In the genomic region with DNA sequence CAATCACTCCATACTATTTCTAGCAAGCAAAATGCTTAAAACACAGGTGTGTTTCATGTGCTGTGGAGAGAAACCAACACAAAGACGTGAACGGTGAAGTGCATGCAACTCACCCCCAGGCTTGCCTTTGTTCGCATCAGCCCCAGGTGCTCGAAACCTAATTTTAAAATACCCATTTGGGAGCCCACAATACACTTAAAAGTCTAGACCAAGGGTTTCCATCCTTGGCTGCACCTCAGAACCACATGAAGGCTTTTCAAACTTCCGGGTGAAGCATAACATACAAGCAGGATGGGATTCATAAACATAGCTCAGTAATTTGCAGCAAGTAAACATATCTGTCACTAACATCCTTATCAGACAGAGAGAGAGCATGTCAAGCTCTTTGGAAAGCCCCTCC, we compare ENCODE assay signal across 27 mouse cellular contexts. TPM values are rescaled to one million over a fixed set of nuclear protein-coding genes. Genes with fewer than 3 reads are reported as not detected.
DNase-seq lines count a peak whose midpoint lies in the region; ATAC-seq and TF ChIP-seq lines count a peak whose summit lies in the region.
"Had no signal": no experiment of that assay in that cellular context is flagged by ENCODE, and none has a peak within 500 bp of the region (broad histone marks: within the 10 kb centered on the region; RNA-seq: fewer than 3 reads in every experiment).

No protein-coding gene starts in this region.

- in situ Hi-C loops in CH12.LX (cut with MboI; ENCODE audit: low pct_ligation_motif_present, low pct_unique_long_range_greater_than_20kb, low sequenced_read_pairs), result no loop called here

- TF ChIP-seq POLR2A in CH12.LX (IDR thresholded peaks at IDR 0.05; ENCODE audit: low read depth, low read length), result no peak

- TF ChIP-seq RAD21 in CH12.LX (IDR thresholded peaks at IDR 0.05; ENCODE audit: low read depth, low read length), result no peak

- no peaks in the 10 kb centered on the region for H3K9me3 ChIP-seq in liver, postnatal 0 days (ENCODE audit: low read length)
- no peaks in the 10 kb centered on the region for H3K9me3 ChIP-seq in liver, embryonic 12.5 days (replicated peaks)
- H3K9me3 ChIP-seq in CH12.LX (replicated peaks; ENCODE audit: low read length), result no peaks in the 10 kb centered on the region
- no peaks in the 10 kb centered on the region for H3K9me3 ChIP-seq in forebrain, embryonic 16.5 days (ENCODE audit: control insufficient read depth, low read length)
- H3K9me3 ChIP-seq: embryonic facial prominence, embryonic 15.5 days; limb, embryonic 15.5 days; midbrain, embryonic 15.5 days; neural tube, embryonic 15.5 days; stomach, embryonic 15.5 days had no signal

- TF ChIP-seq CTCF in liver, postnatal 0 days (IDR thresholded peaks at IDR 0.05; ENCODE audit: low read depth), result no peak
- TF ChIP-seq CTCF in CH12.LX (conservative IDR thresholded peaks at IDR 0.05 in 1 of 2, IDR thresholded peaks at IDR 0.05 in 1 of 2; ENCODE audit: low read depth in 2 of 2, low read length in 2 of 2), result no peak

- peaks cover 26% of the 10 kb centered on the region for H3K36me3 ChIP-seq in liver, postnatal 0 days (replicated peaks; ENCODE audit: insufficient read depth, low read length)
- H3K36me3 ChIP-seq in liver, embryonic 12.5 days, result peaks cover 37% of the 10 kb centered on the region
- H3K36me3 ChIP-seq in CH12.LX (replicated peaks in 1 of 2; ENCODE audit: control insufficient read depth in 1 of 2, insufficient read depth in 1 of 2, low read length in 1 of 2) (peaks cover 62 to 70% of the 10 kb centered on the region in 2 experiments), macrophage (ENCODE audit: inconsistent target) (peaks cover 41% of the 10 kb centered on the region)
- H3K36me3 ChIP-seq in forebrain, embryonic 16.5 days (ENCODE audit: control insufficient read depth, insufficient read depth), result no peaks in the 10 kb centered on the region
- H3K36me3 ChIP-seq: midbrain, embryonic 15.5 days had no signal

- WGBS in liver, postnatal 0 days (ENCODE audit: insufficient replicate concordance), result 79% methylated on average over 5 of the region's 5 CpGs
- WGBS in liver, embryonic 12.5 days (ENCODE audit: insufficient replicate concordance), result 76% methylated on average over 5 of the region's 5 CpGs
- 93% methylated on average over 5 of the region's 5 CpGs for WGBS in macrophage (ENCODE audit: missing documents)
- 93% methylated on average over 5 of the region's 5 CpGs for WGBS in forebrain, embryonic 16.5 days

- no peak for ATAC-seq in liver, postnatal 0 days
- no peak for ATAC-seq in liver, embryonic 12.5 days
- no peak for ATAC-seq in forebrain, embryonic 16.5 days
- ATAC-seq: hindbrain, embryonic 16.5 days; midbrain, embryonic 15.5 days had no signal

- H3K4me3 ChIP-seq in liver, postnatal 0 days (ENCODE audit: low read depth, low read length), result no peak overlapping the region
- no peak overlapping the region for H3K4me3 ChIP-seq in liver, embryonic 12.5 days
- H3K4me3 ChIP-seq in CH12.LX (replicated peaks in 1 of 3; ENCODE audit: low read depth in 2 of 3, low read length in 2 of 3, poor library complexity in 1 of 3) (no peak overlapping the region), macrophage (ENCODE audit: inconsistent target) (no peak overlapping the region)
- H3K4me3 ChIP-seq in forebrain, embryonic 16.5 days (replicated peaks; ENCODE audit: low read length), result no peak overlapping the region
- H3K4me3 ChIP-seq: embryonic facial prominence, embryonic 15.5 days; gastrocnemius, adult 2 months; layer of hippocampus, adult 2 months; limb, embryonic 15.5 days; midbrain, embryonic 15.5 days; myocyte; neural tube, embryonic 15.5 days; stomach, embryonic 15.5 days had no signal

- no peaks in the 10 kb centered on the region for H3K27me3 ChIP-seq in liver, postnatal 0 days (ENCODE audit: insufficient read depth, low read length)
- H3K27me3 ChIP-seq in liver, embryonic 12.5 days (replicated peaks), result no peaks in the 10 kb centered on the region
- H3K27me3 ChIP-seq in CH12.LX (replicated peaks), result no peaks in the 10 kb centered on the region
- H3K27me3 ChIP-seq in forebrain, embryonic 16.5 days (replicated peaks; ENCODE audit: control insufficient read depth, insufficient read depth, low read length), result no peaks in the 10 kb centered on the region
- H3K27me3 ChIP-seq: embryonic facial prominence, embryonic 15.5 days; limb, embryonic 15.5 days; midbrain, embryonic 15.5 days; neural tube, embryonic 15.5 days; stomach, embryonic 15.5 days had no signal

- peaks cover 24% of the 10 kb centered on the region for H3K4me1 ChIP-seq in liver, postnatal 0 days (ENCODE audit: insufficient read depth)
- H3K4me1 ChIP-seq in liver, embryonic 12.5 days, result 0 out of 2 replicates have a peak, but pooled peaks cover 12% of the 10 kb centered on the region
- peaks cover 22 to 43% of the 10 kb centered on the region in 2 experiments for H3K4me1 ChIP-seq in CH12.LX (ENCODE audit: control insufficient read depth in 1 of 2, insufficient read depth in 2 of 2)
- H3K4me1 ChIP-seq in forebrain, embryonic 16.5 days (replicated peaks; ENCODE audit: control insufficient read depth, insufficient read depth, low read length), result no peaks in the 10 kb centered on the region
- H3K4me1 ChIP-seq: embryonic facial prominence, embryonic 15.5 days; limb, embryonic 15.5 days; midbrain, embryonic 15.5 days; neural tube, embryonic 15.5 days; stomach, embryonic 15.5 days had no signal

- no peak overlapping the region for H3K9ac ChIP-seq in liver, postnatal 0 days (replicated peaks)
- H3K9ac ChIP-seq in liver, embryonic 12.5 days, result no peak overlapping the region
- H3K9ac ChIP-seq in CH12.LX (ENCODE audit: insufficient read depth, low read depth), result peak overlapping the region; percentile 22; the same call in 1 of the 2 replicates
- no peak overlapping the region for H3K9ac ChIP-seq in forebrain, embryonic 16.5 days (replicated peaks; ENCODE audit: low read depth, low read length)
- H3K9ac ChIP-seq: embryonic facial prominence, embryonic 15.5 days; limb, embryonic 15.5 days; lung, embryonic 14.5 days; midbrain, embryonic 15.5 days; neural tube, embryonic 15.5 days; stomach, embryonic 15.5 days had no signal

- H3K27ac ChIP-seq in liver, postnatal 0 days (ENCODE audit: low read depth), result 0 out of 2 replicates have a peak overlapping the region, but pooled peaks have one; percentile 46
- no peak overlapping the region for H3K27ac ChIP-seq in liver, embryonic 12.5 days
- H3K27ac ChIP-seq in CH12.LX (ENCODE audit: insufficient read depth, low read depth) (peak overlapping the region; percentile 71), macrophage (peak overlapping the region; percentile 93)
- H3K27ac ChIP-seq in forebrain, embryonic 16.5 days (ENCODE audit: low read length), result no peak overlapping the region
- H3K27ac ChIP-seq: embryonic facial prominence, embryonic 15.5 days; layer of hippocampus, adult 2 months; limb, embryonic 15.5 days; midbrain, embryonic 15.5 days; neural tube, embryonic 15.5 days; stomach, embryonic 15.5 days had no signal

- DNase-seq in liver, postnatal 0 days, result no peak
- DNase-seq in CH12.LX (ENCODE audit: extremely low read depth), result peak; percentile 34
- peak; percentile 27 to 38 for DNase-seq in thymus, postnatal 36 days
- DNase-seq in left cerebral cortex, postnatal 10 days (ENCODE audit: extremely low spot score in 1 of 2, low spot score in 2 of 2), result no peak
- DNase-seq in gastrocnemius, adult 18-20 months (ENCODE audit: low spot score), result no peak
- DNase-seq: adrenal gland, postnatal 25 days; cerebellum, adult 18-20 months; cerebellum, postnatal 36 days; gastrocnemius, adult 2 months; heart, postnatal 36 days; kidney, adult 2 months; kidney, postnatal 10 days; layer of hippocampus, postnatal 36 days; lung, embryonic 14.5 days; right cerebral cortex, postnatal 25 days had no signal

- H3K4me2 ChIP-seq in liver, postnatal 0 days (ENCODE audit: low read depth, low read length), result no peak overlapping the region
- H3K4me2 ChIP-seq in liver, embryonic 12.5 days, result no peak overlapping the region
- peak overlapping the region; percentile 58 for H3K4me2 ChIP-seq in CH12.LX (ENCODE audit: insufficient read depth, low read depth, poor library complexity, severe bottlenecking)
- no peak overlapping the region for H3K4me2 ChIP-seq in forebrain, embryonic 16.5 days (ENCODE audit: low read length)
- H3K4me2 ChIP-seq: embryonic facial prominence, embryonic 15.5 days; heart, embryonic 11.5 days; limb, embryonic 15.5 days; lung, embryonic 14.5 days; midbrain, embryonic 15.5 days; neural tube, embryonic 15.5 days; stomach, embryonic 15.5 days had no signal

- H3K79me2 ChIP-seq in CH12.LX (replicated peaks; ENCODE audit: control insufficient read depth, extremely low read depth, insufficient read depth, poor library complexity, severe bottlenecking) (peaks cover 6% of the 10 kb centered on the region; the same call in 1 of the 2 replicates), macrophage (ENCODE audit: inconsistent target) (no peaks in the 10 kb centered on the region; the same call in 1 of the 2 replicates)

- intact Hi-C loops in left cerebral cortex, postnatal 10 days (cut with DNase I), result no loop called here

- TF ChIP-seq EP300 in liver, postnatal 0 days (IDR thresholded peaks at IDR 0.05; ENCODE audit: low read depth), result no peak
- TF ChIP-seq EP300 in CH12.LX (IDR thresholded peaks at IDR 0.05; ENCODE audit: low read length), result peak; percentile 59; the same call in 1 of the 2 replicates

- dilution Hi-C loops in CH12.LX (cut with MboI; ENCODE audit: extremely low pct_ligation_motif_present, extremely low pct_unique_long_range_greater_than_20kb, low sequenced_read_pairs), result no loop called here

RNA-seq across cellular contexts. Expression of a gene that starts 42.5 kb away (rescaled TPM):
- polyA plus RNA-seq in liver, postnatal 0 days (2015; fragmentation: Nextera tagmentation; extraction: Ambion mirVana), result 11.4 and 12.6 TPM in 2 replicates
- polyA plus RNA-seq in liver, embryonic 12.5 days (2016; fragmentation: Nextera tagmentation; extraction: Ambion mirVana), result 22.8 and 23.1 TPM in 2 replicates
- 15.3 and 27.3 TPM in 2 replicates for total RNA-seq in CH12.LX (2012; rRNA removed)
- 40.1 and 44.3 TPM in 2 replicates for total RNA-seq in CH12.LX (2014; rRNA removed)
- polyA plus RNA-seq in CH12.LX (2012; ENCODE audit: insufficient read length, low read depth), result 23.7 and 26.7 TPM in 2 replicates
- total RNA-seq in macrophage (2018; cell fraction: chromatin; rRNA removed), result 1 to 10 TPM in 15 of 26 experiments, under 1 TPM in 4, not detected in 7; 0.86 to 6.4 (median 2.3) TPM
- total RNA-seq in macrophage (2018; cell fraction: cytosol; rRNA removed), result 10 to 100 TPM in 1 of 26 experiments, 1 to 10 TPM in 25; 3.2 to 14.2 (median 6.2) TPM
- total RNA-seq in macrophage (2018; cell fraction: nucleus; rRNA removed), result 10 to 100 TPM in 4 of 26 experiments, 1 to 10 TPM in 22; 1.2 to 12.4 (median 6.3) TPM
- polyA plus RNA-seq in macrophage (2018), result 4.3 to 7.9 TPM (median 7.0 TPM) in 3 replicates
- polyA plus RNA-seq in forebrain, embryonic 16.5 days (2015; fragmentation: Nextera tagmentation; extraction: Ambion mirVana), result 10.9 and 12.6 TPM in 2 replicates
- 1 to 10 TPM; 4.8 to 5.6 TPM for total RNA-seq in left cerebral cortex, postnatal 10 days (2021)
- 1 to 10 TPM; 3.3 to 7.8 TPM for total RNA-seq in gastrocnemius, adult 18-20 months (2021)
- polyA plus RNA-seq: myocyte had no signal

RNA-seq across cellular contexts. Expression of a gene that starts 57.3 kb away (rescaled TPM):
- 1.9 and 2.9 TPM in 2 replicates for polyA plus RNA-seq in liver, postnatal 0 days (2015; fragmentation: Nextera tagmentation; extraction: Ambion mirVana)
- 6.7 and 6.8 TPM in 2 replicates for polyA plus RNA-seq in liver, embryonic 12.5 days (2016; fragmentation: Nextera tagmentation; extraction: Ambion mirVana)
- total RNA-seq in CH12.LX (2012; rRNA removed) (15.2 and 21.7 TPM in 2 replicates), CH12.LX (2014; rRNA removed) (3.0 TPM in 2 replicates)
- polyA plus RNA-seq in CH12.LX (2012; ENCODE audit: insufficient read length, low read depth) (6.9 and 7.7 TPM in 2 replicates), macrophage (2018) (17.0 to 28.6 TPM (median 18.0 TPM) in 3 replicates)
- 100 to 1,000 TPM; 107 to 506 (median 204) TPM for total RNA-seq in macrophage (2018; cell fraction: chromatin; rRNA removed)
- 10 to 100 TPM; 25.3 to 66.2 (median 31.2) TPM for total RNA-seq in macrophage (2018; cell fraction: cytosol; rRNA removed)
- 100 to 1,000 TPM in 24 of 26 experiments, 10 to 100 TPM in 2; 74.2 to 310 (median 147) TPM for total RNA-seq in macrophage (2018; cell fraction: nucleus; rRNA removed)
- 4.9 and 6.0 TPM in 2 replicates for polyA plus RNA-seq in forebrain, embryonic 16.5 days (2015; fragmentation: Nextera tagmentation; extraction: Ambion mirVana)
- total RNA-seq in left cerebral cortex, postnatal 10 days (2021), result 1 to 10 TPM; 7.6 to 9.5 TPM
- 1 to 10 TPM; 6.6 to 9.1 TPM for total RNA-seq in gastrocnemius, adult 18-20 months (2021)

Comparison
In these comparisons a context has a peak if more than half of its experiments do, and no peak if none do; other contexts are left out.
1. H3K27ac ChIP-seq: peak in liver, postnatal 0 days (single experiment), CH12.LX (single experiment) and macrophage (single experiment); none in liver, embryonic 12.5 days (single experiment) and forebrain, embryonic 16.5 days (single experiment).
2. DNase-seq: peak in CH12.LX (single experiment) and thymus, postnatal 36 days (2 of 2); none in liver, postnatal 0 days (single experiment), left cerebral cortex, postnatal 10 days (0 of 2) and gastrocnemius, adult 18-20 months (single experiment).